Mouse (Mus musculus) layer of hippocampus, postnatal 25 days (tissue): Measurements from ENCODE around the gene Cep97. TPM values are rescaled to one million over a fixed set of nuclear protein-coding genes. Genes with fewer than 3 reads are reported as not detected.

Source experiments
- total RNA-seq, 2 experiments: library from RNA; stranded (reverse); gene quantifications; 2 replicates each; pipeline ENCODE4 v1.2.3; 2021

Gene Cep97
- total RNA-seq, 2 experiments from 2014 or later = 13.4 to 14.2 TPM

Other genes with a start within 250 kb of the Cep97 start
- 1 to 10 TPM; 5.2 to 5.8 TPM for gene Nfkbiz, start 96.0 kb downstream of the Cep97 start, total RNA-seq
- 10 to 100 TPM; 11.2 to 11.6 TPM for gene Nxpe3, start 39.6 kb downstream of the Cep97 start, total RNA-seq
- gene Rpl24, start 31.4 kb upstream of the Cep97 start, total RNA-seq = 100 to 1,000 TPM; 367 to 413 TPM
- gene Zbtb11, start 39.0 kb upstream of the Cep97 start, total RNA-seq = 10 to 100 TPM; 46.2 to 47.3 TPM
- gene Pcnp, start 94.9 kb upstream of the Cep97 start, total RNA-seq = 100 to 1,000 TPM; 147 to 159 TPM
- gene Trmt10c, start 103.0 kb upstream of the Cep97 start, total RNA-seq = 10 to 100 TPM in 1 of 2 experiments, 1 to 10 TPM in 1; 10.0 to 10.3 TPM
- 10 to 100 TPM; 45.3 to 52.4 TPM for gene Senp7, start 113.5 kb upstream of the Cep97 start, total RNA-seq